Mouse (Mus musculus) Patski (cell line): Measurements from ENCODE around the gene Gtf3a. TPM values are rescaled to one million over a fixed set of nuclear protein-coding genes. Genes with fewer than 3 reads are reported as not detected.

Experiments used
- ATAC-seq: fragments of 100-300 bp; one replicate; pipeline ENCODE4 v1.8.0; 2021
- CTCF ChIA-PET: fragments of 350-600 bp; sonication (Branson Sonifier 250); formaldehyde crosslinking; loops from one replicate; lab custom pipeline; 2022; ENCODE audit warnings: inconsistent platforms; lab: Charles Lee
- POLR2A ChIA-PET: fragments of 350-600 bp; sonication (Branson Sonifier 250); formaldehyde crosslinking; loops from one replicate; lab custom pipeline; 2022; ENCODE audit warnings: antibody characterized with exemption, inconsistent platforms; lab: Charles Lee
- DNase-seq: peaks from one replicate; pipeline ENCODE4 v3.0.0-alpha.2; 2011; ENCODE audit warnings: low read depth, low spot score
- H3K27me3 ChIP-seq: fragments of 371-371 bp; one replicate; pipeline ENCODE4 v1.5.1; 2021
- CTCF ChIP-seq: fragments of 100-300 bp; IDR thresholded peaks from one replicate; pipeline ENCODE4 v1.5.1; 2021
- in situ Hi-C: fragments of 300-500 bp; cut with MboI; formaldehyde crosslinking; loops from 3 replicates; pipeline ENCODE4 v1.11.1; 2018; ENCODE audit warnings: low pct_unique_long_range_greater_than_20kb, mixed read lengths
- polyA plus RNA-seq: library from polyadenylated mRNA; unstranded; gene quantifications from one replicate; pipeline ENCODE4 v1.2.3, GENCODE M21; 2021

The Gtf3a gene
- polyA plus RNA-seq, 1 experiment from 2014 or later = 77.9 TPM

DNA sequence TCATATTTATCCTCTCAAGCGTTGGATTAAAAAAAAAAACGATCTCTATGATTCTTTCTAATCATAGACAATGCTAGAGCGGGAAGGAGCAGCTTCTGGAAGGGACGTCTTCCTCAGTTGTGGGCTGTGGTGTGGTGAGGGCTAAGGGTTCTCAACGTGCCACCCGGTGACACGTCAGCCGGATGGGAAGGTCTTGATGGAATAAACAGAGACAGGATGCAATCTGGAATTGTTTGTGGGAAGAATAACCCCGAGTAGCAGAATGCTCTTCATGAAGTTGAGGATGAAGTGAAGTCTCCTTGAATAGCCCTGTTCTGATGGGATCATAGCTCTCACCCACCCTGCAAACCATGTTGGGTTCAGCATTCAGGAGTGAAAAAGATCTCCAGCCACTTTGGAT is 1.8 kb upstream of the Gtf3a start:
- DNase-seq = no peak
- TF ChIP-seq CTCF = no peak
- POLR2A ChIA-PET = interaction anchor here (0.6 kb wide), 1 partner anchor 356 kb away, joined by 3 read pairs; no protein-coding TSS in a partner anchor
- CTCF ChIA-PET = interaction anchor here (1.1 to 1.4 kb wide), 2 partner anchors 241 to 280 kb away, joined by 3 to 4 read pairs; no protein-coding TSS in a partner anchor
- ATAC-seq = no peak
- in situ Hi-C loops = no loop called here
- no peaks in the 10 kb centered on the region for H3K27me3 ChIP-seq

DNA sequence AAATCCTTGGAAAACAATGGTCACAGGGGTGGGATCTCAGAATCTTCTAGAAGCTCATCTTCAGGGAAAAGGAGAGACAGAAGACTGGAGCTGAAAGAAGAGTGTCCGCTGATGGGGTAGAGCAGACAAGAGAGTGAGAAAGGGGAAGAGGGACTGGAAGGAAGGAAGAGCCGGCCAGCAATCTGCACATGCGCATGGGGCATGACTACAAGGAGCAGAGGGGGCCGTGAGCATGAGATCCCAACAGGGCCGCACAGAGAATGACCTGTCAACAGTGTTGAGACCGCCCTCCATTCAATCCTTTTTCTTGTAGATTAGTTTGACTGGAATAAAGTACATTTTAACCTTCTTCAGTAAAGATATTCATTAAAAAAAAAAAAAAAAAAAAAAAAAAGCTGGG is 960 bp upstream of the Gtf3a start:
- CTCF ChIA-PET = interaction anchor here (1.1 to 1.3 kb wide), 2 partner anchors 13 to 280 kb away, joined by 3 to 4 read pairs; no protein-coding TSS in a partner anchor
- in situ Hi-C loops = no loop called here
- ATAC-seq = no peak

DNA sequence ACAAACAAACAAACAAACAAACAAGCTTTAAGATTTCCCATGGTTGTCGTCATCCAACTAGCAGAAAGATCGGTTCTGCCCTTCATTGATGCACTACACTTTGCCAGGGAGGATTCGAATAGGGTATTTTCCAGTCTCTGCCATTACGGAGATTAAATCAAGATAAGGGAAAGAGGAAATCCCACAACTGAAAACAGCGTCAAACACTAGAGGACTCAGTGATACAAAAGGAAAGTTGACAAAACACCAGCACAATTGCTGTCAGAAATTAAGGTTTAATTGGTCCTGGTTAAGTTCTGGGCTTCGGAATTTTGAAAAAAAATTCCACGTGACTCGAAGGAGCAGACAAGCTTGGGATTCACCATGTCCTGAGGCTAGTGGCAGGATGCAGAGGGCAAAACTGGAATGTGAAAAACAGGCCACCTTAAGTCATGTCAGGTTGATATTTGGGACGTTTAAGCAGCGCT is 383 bp upstream of the Gtf3a start:
- TF ChIP-seq CTCF = no peak
- ATAC-seq (peak; percentile 2), DNase-seq (no peak)
- ChIA-PET CTCF (interaction anchor here (1.3 kb wide), 1 partner anchor 13 kb away, joined by 3 read pairs; no protein-coding TSS in a partner anchor), POLR2A (interaction anchor here (0.6 to 1.0 kb wide), 2 partner anchors 8 to 75 kb away, joined by 3 to 7 read pairs; no protein-coding TSS in a partner anchor)
- no peaks in the 10 kb centered on the region for H3K27me3 ChIP-seq
- in situ Hi-C loops = no loop called here

More for the DNA sequence above, 960 bp upstream of the Gtf3a start:
- no peaks in the 10 kb centered on the region for H3K27me3 ChIP-seq
- POLR2A ChIA-PET = interaction anchor here (0.6 kb wide), 2 partner anchors 74 to 355 kb away, joined by 3 to 7 read pairs; no protein-coding TSS in a partner anchor
- DNase-seq = no peak
- TF ChIP-seq CTCF = no peak

DNA sequence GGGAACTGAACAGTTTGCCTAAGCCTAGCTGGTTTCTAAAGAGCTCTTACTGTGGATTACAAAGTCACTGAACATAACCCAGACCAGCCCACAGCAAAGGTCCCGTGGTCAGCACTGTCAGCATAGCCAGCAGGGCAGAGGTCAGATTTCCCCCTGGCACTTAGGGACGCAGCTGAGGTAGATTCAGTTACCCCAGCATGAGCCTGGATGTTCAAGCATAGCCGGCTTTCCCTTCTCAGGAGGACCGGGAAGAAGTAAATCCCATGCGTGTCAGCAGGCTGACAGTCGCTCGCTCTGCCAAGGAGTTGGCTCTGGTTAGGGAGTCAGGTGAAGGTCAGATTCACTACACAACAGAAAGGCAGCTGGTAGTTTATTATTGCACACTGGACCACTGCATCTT is 6.1 kb downstream of the Gtf3a start:
- TF ChIP-seq CTCF = no peak
- ChIA-PET POLR2A (no interaction called here), CTCF (no interaction called here)
- in situ Hi-C loops = no loop called here
- ATAC-seq (no peak), DNase-seq (no peak)
- no peaks in the 10 kb centered on the region for H3K27me3 ChIP-seq

DNA sequence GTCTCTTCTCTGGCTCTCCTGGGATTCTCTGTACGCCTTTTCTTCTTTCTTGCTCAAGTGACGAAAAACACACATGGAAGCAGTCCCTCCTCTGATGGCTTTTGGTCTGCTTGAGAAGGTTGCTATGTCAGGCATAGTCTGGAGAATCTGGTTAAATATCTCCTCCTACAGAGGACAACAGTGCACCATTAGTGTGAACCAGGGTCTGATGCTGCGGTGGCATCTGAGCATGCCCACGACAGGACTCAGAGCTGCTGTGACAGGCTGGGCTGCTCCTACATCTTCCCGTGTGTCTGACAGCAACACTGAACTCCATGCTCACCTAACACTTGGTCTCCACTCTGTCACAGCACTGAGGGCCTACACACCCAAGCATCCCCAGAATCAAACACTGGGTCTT is 7.2 kb downstream of the Gtf3a start:
- ChIA-PET CTCF (no interaction called here), POLR2A (no interaction called here)
- H3K27me3 ChIP-seq = no peaks in the 10 kb centered on the region
- ATAC-seq (no peak), DNase-seq (no peak)
- no peak for TF ChIP-seq CTCF
- in situ Hi-C loops = no loop called here

DNA sequence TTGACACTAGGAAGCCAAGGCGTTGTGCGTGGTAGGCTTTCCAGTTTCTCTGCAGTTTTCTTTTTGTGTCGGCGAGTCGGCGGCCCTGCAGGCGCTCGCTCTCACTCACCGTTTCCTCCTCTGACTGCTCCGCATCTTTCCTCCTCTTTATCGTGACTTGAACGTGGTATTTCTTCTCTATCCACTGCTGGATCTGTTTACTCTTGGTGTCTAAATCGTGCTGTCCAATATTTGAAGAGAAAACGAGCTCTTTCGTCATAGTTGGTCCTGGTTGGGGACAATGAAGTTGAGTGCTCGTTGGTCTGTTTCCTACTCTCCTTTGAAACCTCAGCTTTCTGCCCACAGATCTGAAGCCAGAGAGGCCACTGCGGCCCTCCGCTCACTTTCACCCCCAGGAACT is 8.2 kb downstream of the Gtf3a start:
- DNase-seq (no peak), ATAC-seq (no peak)
- CTCF ChIA-PET = no interaction called here

DNA sequence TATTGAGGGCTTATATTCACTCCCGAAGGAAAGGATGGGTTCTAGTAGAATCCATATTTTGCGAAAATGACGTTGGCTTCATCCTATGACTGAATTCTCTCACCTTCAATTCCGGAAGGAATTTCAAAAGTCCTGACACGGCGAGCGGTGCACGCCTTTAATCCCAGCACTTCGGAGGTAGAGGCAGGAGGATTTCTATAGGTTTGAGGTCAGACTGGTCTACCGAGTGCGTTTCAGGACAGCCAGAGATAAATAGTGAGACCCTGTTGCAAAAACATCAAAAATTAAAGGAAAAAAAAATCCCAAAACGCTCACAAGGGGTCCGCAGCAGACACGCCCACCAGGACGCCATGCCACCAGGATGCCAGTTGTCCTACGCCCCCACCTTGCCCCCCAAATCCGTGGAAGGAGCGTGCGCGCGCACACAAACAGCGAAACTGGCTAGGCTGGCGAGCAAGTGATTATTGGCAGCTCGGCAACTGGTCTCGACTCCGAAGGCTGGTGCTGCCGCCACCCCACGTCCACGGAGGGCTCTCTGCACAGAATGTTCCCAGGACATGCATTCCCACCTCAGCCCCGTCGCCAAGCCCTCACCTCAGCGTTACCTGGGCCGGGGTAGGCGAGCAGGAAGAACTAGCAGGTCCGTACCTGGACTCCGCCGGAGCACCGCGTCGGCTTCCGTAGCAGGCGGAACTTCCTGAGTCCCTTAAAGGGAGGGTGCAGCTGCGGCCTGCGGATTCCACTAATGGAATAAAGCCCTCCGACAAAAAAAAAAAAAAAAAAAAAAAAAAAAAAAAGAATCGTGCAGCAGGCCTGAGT is 14.9 kb downstream of the Gtf3a start, which contains the start of gene Mtif3:
Gene Mtif3, minus strand, starts transcription at position 683 of the 819 bp plus-strand sequence.
- H3K27me3 ChIP-seq = no peaks in the 10 kb centered on the region
- ATAC-seq (peak; percentile 57), DNase-seq (no peak)
- POLR2A ChIA-PET = interaction anchor here (0.9 kb wide), 1 partner anchor 10 kb away, joined by 4 read pairs; no protein-coding TSS in a partner anchor
- in situ Hi-C loops = no loop called here
- CTCF ChIA-PET = interaction anchor here (1.2 to 1.9 kb wide), 3 partner anchors 20 to 335 kb away, joined by 3 to 5 read pairs (median 3); no protein-coding TSS in a partner anchor
- TF ChIP-seq CTCF = no peak

More for the DNA sequence above, 8.2 kb downstream of the Gtf3a start:
- TF ChIP-seq CTCF = no peak
- in situ Hi-C loops = no loop called here
- no peaks in the 10 kb centered on the region for H3K27me3 ChIP-seq
- POLR2A ChIA-PET = no interaction called here

DNA sequence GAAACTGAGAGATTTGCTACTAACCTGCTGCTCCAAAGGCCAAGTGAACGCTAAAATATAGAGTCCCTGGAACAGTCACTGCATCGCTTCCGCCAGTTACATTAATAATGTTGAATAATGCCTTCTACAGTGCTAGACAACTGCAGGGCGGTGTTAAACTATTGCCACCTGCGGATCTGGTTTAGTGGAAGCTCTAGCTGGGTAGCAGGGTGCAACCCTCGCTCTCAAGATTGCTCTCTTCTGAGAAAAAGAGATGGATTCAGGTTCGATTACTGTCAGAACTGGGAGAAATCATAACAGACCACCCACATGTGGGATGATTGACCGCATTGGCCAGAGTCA is 15.5 kb downstream of the Gtf3a start:
- POLR2A ChIA-PET = interaction anchor here (0.7 to 0.9 kb wide), 2 partner anchors 9 to 287 kb away, joined by 3 to 4 read pairs; no protein-coding TSS in a partner anchor
- DNase-seq (no peak), ATAC-seq (no peak)
- CTCF ChIA-PET = interaction anchor here (1.3 to 1.9 kb wide), 2 partner anchors 19 to 333 kb away, joined by 3 to 5 read pairs; no protein-coding TSS in a partner anchor
- H3K27me3 ChIP-seq = no peaks in the 10 kb centered on the region
- in situ Hi-C loops = no loop called here
- no peak for TF ChIP-seq CTCF

DNA sequence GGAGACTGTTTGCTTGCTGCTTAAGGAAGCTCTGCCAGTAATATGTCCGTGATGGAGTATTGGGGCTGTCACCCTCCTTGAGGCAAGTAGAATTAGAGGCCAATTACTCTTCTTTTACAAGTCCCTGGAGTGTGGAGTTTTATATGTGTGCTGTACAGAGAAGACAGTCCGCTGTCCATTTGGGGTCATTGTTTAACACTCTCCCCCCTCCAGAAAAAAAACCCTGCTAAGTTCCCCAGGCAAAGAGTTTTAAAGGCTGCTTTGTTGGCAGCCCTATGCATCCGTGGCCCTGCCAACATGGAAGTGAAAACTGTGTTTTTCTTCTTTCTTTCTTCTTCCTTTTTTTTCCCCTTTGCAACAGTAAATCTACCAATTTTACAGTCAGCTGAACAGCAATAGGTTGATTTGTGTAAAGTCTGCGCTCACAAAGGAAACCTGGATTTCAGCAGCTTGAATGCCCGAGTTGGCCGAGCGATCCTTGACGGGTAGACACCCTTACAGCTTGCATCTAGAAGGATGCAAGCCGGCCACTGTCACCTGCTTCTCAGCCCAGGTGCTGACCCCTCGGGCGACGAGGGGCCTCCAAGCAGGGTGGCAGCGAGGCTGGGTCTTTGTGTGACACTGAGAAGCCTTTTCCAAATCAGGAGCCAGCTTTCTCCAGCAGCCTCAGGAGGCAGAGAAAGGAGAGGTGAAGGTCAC is 20.4 kb downstream of the Gtf3a start:
- in situ Hi-C loops = no loop called here
- ChIA-PET CTCF (interaction anchor here (0.8 to 1.0 kb wide), 2 partner anchors 29 to 331 kb away, joined by 3 read pairs; no protein-coding TSS in a partner anchor), POLR2A (no interaction called here)
- no peak for TF ChIP-seq CTCF
- ATAC-seq (no peak), DNase-seq (no peak)
- no peaks in the 10 kb centered on the region for H3K27me3 ChIP-seq
